Mouse (Mus musculus) small intestine, adult 2 months (tissue): Measurements from ENCODE around the gene Ttc7b. TPM values are rescaled to one million over a fixed set of nuclear protein-coding genes. Genes with fewer than 3 reads are reported as not detected.

ENCODE experiments used
- H3K27ac ChIP-seq: fragments of 200-500 bp; 2 replicates; pipeline ENCODE4 v1.5.1; 2012; ENCODE audit warnings: low read depth, low read length, control low read depth, inconsistent platforms; ENCODE audit not compliant: insufficient read depth
- H3K27me3 ChIP-seq: fragments of 200-500 bp; 2 replicates; pipeline ENCODE4 v1.6.1; 2012; ENCODE audit warnings: mild to moderate bottlenecking, moderate library complexity, low read length, inconsistent platforms; ENCODE audit not compliant: control insufficient read depth, insufficient read depth
- H3K36me3 ChIP-seq: fragments of 200-500 bp; 2 replicates; pipeline ENCODE4 v1.6.1; 2012; ENCODE audit warnings: mild to moderate bottlenecking, low read length, control low read depth, inconsistent platforms; ENCODE audit not compliant: control insufficient read depth, insufficient read depth
- H3K4me1 ChIP-seq: fragments of 200-500 bp; 2 replicates; pipeline ENCODE4 v1.6.1; 2012; ENCODE audit warnings: low read length, inconsistent platforms, mixed read lengths; ENCODE audit not compliant: control insufficient read depth, insufficient read depth, insufficient read length
- H3K4me3 ChIP-seq: fragments of 200-500 bp; 2 replicates; pipeline ENCODE4 v1.5.1; 2012; ENCODE audit warnings: low read depth, mild to moderate bottlenecking, control low read depth, inconsistent platforms, low read length, moderate library complexity
- CTCF ChIP-seq: fragments of 200-500 bp; IDR thresholded peaks from 2 replicates; pipeline ENCODE4 v1.5.1; 2012; ENCODE audit warnings: low read depth, mild to moderate bottlenecking, control low read depth, inconsistent platforms, low read length, moderate library complexity, mixed read lengths; ENCODE audit not compliant: insufficient replicate concordance, insufficient read length; ENCODE audit errors: extremely low read depth
- POLR2A ChIP-seq: fragments of 200-500 bp; IDR thresholded peaks from 2 replicates; pipeline ENCODE4 v1.6.1; 2012; ENCODE audit warnings: low read depth, mild to moderate bottlenecking, control low read depth, inconsistent platforms, low read length, moderate library complexity
- WGBS: fragments of 180-500 bp; shearing (Covaris S2); methylation state at CpG from one replicate; pipeline ENCODE4 v1.1.7; 2018; 5-methylcytosine and 5-hydroxymethylcytosine counted together
- polyA plus RNA-seq: library from polyadenylated mRNA; depleted of rRNA; stranded (reverse); fragments of >200 nt; gene quantifications from 2 replicates; pipeline ENCODE4 v1.2.3, GENCODE M21; 2012

The Ttc7b gene
- polyA plus RNA-seq, 1 experiment, result 13.0 TPM

GRCm38 (mm10) chr12:100439883-100440282 lies 80.7 kb downstream of the Ttc7b start:
- peaks cover 12% of the 10 kb centered on the region; the same call in 1 of the 2 replicates for H3K4me1 ChIP-seq
- no peak for TF ChIP-seq POLR2A
- no peak for TF ChIP-seq CTCF
- 51% methylated on average over 3 of the region's 3 CpGs for WGBS
- no peaks in the 10 kb centered on the region for H3K36me3 ChIP-seq
- H3K27me3 ChIP-seq, result no peaks in the 10 kb centered on the region
- peak overlapping the region; percentile 16; the same call in 1 of the 2 replicates for H3K27ac ChIP-seq
- no peak overlapping the region for H3K4me3 ChIP-seq

- TF ChIP-seq POLR2A (no peak), CTCF (no peak)
- Histone ChIP-seq H3K27ac (no peak overlapping the region), H3K4me3 (no peak overlapping the region), H3K36me3 (no peaks in the 10 kb centered on the region), H3K4me1 (peaks cover 12% of the 10 kb centered on the region; the same call in 1 of the 2 replicates), H3K27me3 (no peaks in the 10 kb centered on the region)
- WGBS, result 59% methylated on average over 4 of the region's 4 CpGs
Measured at GRCm38 (mm10) chr12:100439145-100439755, 81.4 kb downstream of the Ttc7b start.

- no peak overlapping the region for H3K27ac ChIP-seq
- H3K27me3 ChIP-seq, result no peaks in the 10 kb centered on the region
- H3K4me3 ChIP-seq, result no peak overlapping the region
- TF ChIP-seq POLR2A, result no peak
- no peak for TF ChIP-seq CTCF
- peaks cover 11% of the 10 kb centered on the region; the same call in 1 of the 2 replicates for H3K4me1 ChIP-seq
- 95% methylated on average over 7 of the region's 7 CpGs for WGBS
- no peaks in the 10 kb centered on the region for H3K36me3 ChIP-seq
Measured at GRCm38 (mm10) chr12:100438509-100438908, 82.1 kb downstream of the Ttc7b start.

GRCm38 (mm10) chr12:100437862-100438261 lies 82.8 kb downstream of the Ttc7b start:
- H3K27me3 ChIP-seq, result no peaks in the 10 kb centered on the region
- H3K36me3 ChIP-seq, result no peaks in the 10 kb centered on the region
- WGBS, result 94% methylated on average over 5 of the region's 5 CpGs
- no peak for TF ChIP-seq POLR2A
- TF ChIP-seq CTCF, result no peak
- no peak overlapping the region for H3K4me3 ChIP-seq
- H3K4me1 ChIP-seq, result peaks cover 9% of the 10 kb centered on the region; the same call in 1 of the 2 replicates
- no peak overlapping the region for H3K27ac ChIP-seq

- no peak overlapping the region for H3K4me3 ChIP-seq
- peaks cover 9% of the 10 kb centered on the region; the same call in 1 of the 2 replicates for H3K4me1 ChIP-seq
- WGBS, result 95% methylated on average over 1 of the region's 1 CpGs
- no peaks in the 10 kb centered on the region for H3K27me3 ChIP-seq
- no peak for TF ChIP-seq POLR2A
- no peak for TF ChIP-seq CTCF
- no peaks in the 10 kb centered on the region for H3K36me3 ChIP-seq
- H3K27ac ChIP-seq, result no peak overlapping the region
Measured at GRCm38 (mm10) chr12:100435763-100436162, 84.9 kb downstream of the Ttc7b start.

GRCm38 (mm10) chr12:100431830-100432229 lies 88.8 kb downstream of the Ttc7b start:
- WGBS, result 89% methylated on average over 6 of the region's 6 CpGs
- H3K27ac ChIP-seq, result no peak overlapping the region

GRCm38 (mm10) chr12:100429414-100430114 lies 91.1 kb downstream of the Ttc7b start:
- Histone ChIP-seq H3K27ac (no peak overlapping the region), H3K4me3 (no peak overlapping the region), H3K4me1 (no peaks in the 10 kb centered on the region), H3K27me3 (no peaks in the 10 kb centered on the region), H3K36me3 (no peaks in the 10 kb centered on the region)
- WGBS, result 86% methylated on average over 6 of the region's 6 CpGs
- TF ChIP-seq POLR2A (no peak), CTCF (no peak)

More at GRCm38 (mm10) chr12:100431830-100432229, 88.8 kb downstream of the Ttc7b start:
- Histone ChIP-seq H3K4me1 (no peaks in the 10 kb centered on the region), H3K4me3 (no peak overlapping the region), H3K36me3 (no peaks in the 10 kb centered on the region), H3K27me3 (no peaks in the 10 kb centered on the region)
- TF ChIP-seq CTCF (no peak), POLR2A (no peak)
